Mouse (Mus musculus) stomach, postnatal 0 days (tissue): ENCODE results near the gene Nr4a1. TPM values are rescaled to one million over a fixed set of nuclear protein-coding genes. Genes with fewer than 3 reads are reported as not detected.
A peak's percentile ranks its signal among the peaks of the same experiment; 100 is the strongest.

ENCODE experiments used
- ATAC-seq: fragments of 200-750 bp; cut with Nextera tagmentation; 2 replicates; pipeline ENCODE4 v1.8.0; 2017; ENCODE audit not compliant: low FRiP score, low TSS enrichment
- DNase-seq: peaks from one replicate; pipeline ENCODE4 v3.0.0-alpha.2; 2016; ENCODE audit warnings: low spot score
- H3K27ac ChIP-seq: fragments of 300-500 bp; sonication (generic); replicated peaks from 2 replicates; pipeline ENCODE4 v1.5.1; 2014; ENCODE audit warnings: mild to moderate bottlenecking, control low read depth
- H3K27me3 ChIP-seq: fragments of 300-500 bp; sonication (generic); 2 replicates; pipeline ENCODE4 v1.6.1; 2014; ENCODE audit warnings: low read length; ENCODE audit not compliant: control insufficient read depth, insufficient read depth
- H3K36me3 ChIP-seq: fragments of 300-500 bp; sonication (generic); 2 replicates; pipeline ENCODE4 v1.6.1; 2014; ENCODE audit warnings: low read length, mixed read lengths; ENCODE audit not compliant: control insufficient read depth, insufficient read depth
- H3K4me1 ChIP-seq: fragments of 300-500 bp; sonication (generic); replicated peaks from 2 replicates; pipeline ENCODE4 v1.6.1; 2014; ENCODE audit warnings: antibody characterized with exemption; ENCODE audit not compliant: control insufficient read depth, insufficient read depth
- H3K4me2 ChIP-seq: fragments of 300-500 bp; sonication (generic); replicated peaks from 2 replicates; pipeline ENCODE4 v1.6.1; 2014; ENCODE audit warnings: low read depth, mild to moderate bottlenecking, control low read depth, moderate library complexity
- H3K4me3 ChIP-seq: fragments of 300-500 bp; sonication (generic); 2 replicates; pipeline ENCODE4 v1.5.1; 2014; ENCODE audit warnings: low read depth, low read length, control low read depth
- H3K9ac ChIP-seq: fragments of 300-500 bp; sonication (generic); 2 replicates; pipeline ENCODE4 v1.6.1; 2014; ENCODE audit warnings: mild to moderate bottlenecking, low read length, control low read depth, mixed read lengths
- H3K9me3 ChIP-seq: fragments of 300-500 bp; sonication (generic); 2 replicates; pipeline ENCODE4 v1.6.1; 2016; ENCODE audit warnings: low read length; ENCODE audit not compliant: control insufficient read depth
- CTCF ChIP-seq: IDR thresholded peaks from 2 replicates; pipeline ENCODE4 v1.5.1; 2016; ENCODE audit warnings: antibody characterized with exemption, low read depth, mild to moderate bottlenecking, moderate library complexity
- EP300 ChIP-seq: optimal IDR thresholded peaks from 2 replicates; pipeline ENCODE3; 2016; ENCODE audit warnings: antibody characterized with exemption
- WGBS: fragments of 180-500 bp; shearing (Covaris S2); extraction: QIAGEN DNeasy Blood & Tissue Kit; methylation state at CpG from one replicate; pipeline ENCODE4 v1.1.7; 2014; 5-methylcytosine and 5-hydroxymethylcytosine counted together
- polyA plus RNA-seq: library from polyadenylated mRNA; unstranded; fragments of >200 nt; fragmentation: Nextera tagmentation; extraction: Ambion mirVana; gene quantifications from 2 replicates; pipeline ENCODE4 v1.2.1, GENCODE M21; 2015

Gene Nr4a1
- polyA plus RNA-seq, 1 experiment from 2014 or later, result 9.4 TPM

GRCm38 (mm10) chr15:101260387-101260786 lies 6.3 kb downstream of the Nr4a1 start:
- H3K4me2 ChIP-seq, result no peak overlapping the region
- H3K4me1 ChIP-seq, result peaks cover 9% of the 10 kb centered on the region; the same call in 1 of the 2 replicates
- H3K27me3 ChIP-seq, result no peaks in the 10 kb centered on the region
- WGBS, result 23% methylated on average over 10 of the region's 10 CpGs
- no peaks in the 10 kb centered on the region for H3K9me3 ChIP-seq
- H3K9ac ChIP-seq, result no peak overlapping the region; the same call in 1 of the 2 replicates
- H3K4me3 ChIP-seq, result no peak overlapping the region
- ATAC-seq (0 out of 2 replicates have a peak, but pooled peaks have one; percentile 31), DNase-seq (no peak)
- TF ChIP-seq EP300 (no peak), CTCF (no peak; the same call in 1 of the 2 replicates)
- H3K36me3 ChIP-seq, result no peaks in the 10 kb centered on the region
- peak overlapping the region; percentile 49; the same call in 1 of the 2 replicates for H3K27ac ChIP-seq

- H3K4me2 ChIP-seq, result peak overlapping the region; percentile 31
- H3K36me3 ChIP-seq, result no peaks in the 10 kb centered on the region
- 0 out of 2 replicates have a peak overlapping the region, but pooled peaks have one; percentile 38 for H3K9ac ChIP-seq
- H3K4me1 ChIP-seq, result peaks cover 13% of the 10 kb centered on the region; the same call in 1 of the 2 replicates
- 18% methylated on average over 13 of the region's 13 CpGs for WGBS
- TF ChIP-seq EP300 (no peak), CTCF (no peak)
- peak overlapping the region; percentile 10; the same call in 1 of the 2 replicates for H3K4me3 ChIP-seq
- H3K9me3 ChIP-seq, result no peaks in the 10 kb centered on the region
- ATAC-seq (no peak), DNase-seq (no peak)
- no peaks in the 10 kb centered on the region for H3K27me3 ChIP-seq
- peak overlapping the region; percentile 84 for H3K27ac ChIP-seq
These were observed 7.0 kb downstream of the Nr4a1 start for GRCm38 (mm10) chr15:101260874-101261622.

- Histone ChIP-seq H3K9ac (no peak overlapping the region), H3K27ac (no peak overlapping the region)
These were observed 8.4 kb downstream of the Nr4a1 start for GRCm38 (mm10) chr15:101262502-101262901.

GRCm38 (mm10) chr15:101266132-101266963 lies 12.3 kb downstream of the Nr4a1 start:
- peak; percentile 51 for TF ChIP-seq CTCF
- TF ChIP-seq EP300, result peak; percentile 57
- WGBS, result under 1% methylated on average over 49 of the region's 57 CpGs
- H3K9me3 ChIP-seq, result no peaks in the 10 kb centered on the region
- H3K27ac ChIP-seq, result peak overlapping the region; percentile 74
- H3K4me1 ChIP-seq, result peaks cover 12% of the 10 kb centered on the region; the same call in 1 of the 2 replicates
- H3K4me2 ChIP-seq, result peak overlapping the region; percentile 93
- ATAC-seq, result peak; percentile 91
- H3K27me3 ChIP-seq, result no peaks in the 10 kb centered on the region
- H3K9ac ChIP-seq, result peak overlapping the region; percentile 60
- peak; percentile 97 for DNase-seq
- peak overlapping the region; percentile 61 for H3K4me3 ChIP-seq
- peaks cover 4% of the 10 kb centered on the region; the same call in 1 of the 2 replicates for H3K36me3 ChIP-seq

More at GRCm38 (mm10) chr15:101262502-101262901, 8.4 kb downstream of the Nr4a1 start:
- no peaks in the 10 kb centered on the region for H3K36me3 ChIP-seq
- no peak overlapping the region for H3K4me2 ChIP-seq
- no peak overlapping the region for H3K4me3 ChIP-seq
- peaks cover 16% of the 10 kb centered on the region; the same call in 1 of the 2 replicates for H3K4me1 ChIP-seq
- TF ChIP-seq CTCF, result no peak
- no peak for TF ChIP-seq EP300
- WGBS, result 65% methylated on average over 5 of the region's 5 CpGs
- ATAC-seq (no peak), DNase-seq (no peak)
- no peaks in the 10 kb centered on the region for H3K27me3 ChIP-seq
- no peaks in the 10 kb centered on the region for H3K9me3 ChIP-seq

GRCm38 (mm10) chr15:101267053-101268032 lies 13.3 kb downstream of the Nr4a1 start:
- peaks cover 11% of the 10 kb centered on the region; the same call in 1 of the 2 replicates for H3K36me3 ChIP-seq
- ATAC-seq (peak; percentile 8; the same call in 1 of the 2 replicates), DNase-seq (peak; percentile 57)
- H3K4me1 ChIP-seq, result peaks cover 9% of the 10 kb centered on the region; the same call in 1 of the 2 replicates
- H3K9me3 ChIP-seq, result no peaks in the 10 kb centered on the region
- peak overlapping the region; percentile 93 for H3K4me2 ChIP-seq
- peak overlapping the region; percentile 61 for H3K4me3 ChIP-seq
- no peak for TF ChIP-seq EP300
- TF ChIP-seq CTCF, result no peak
- 4% methylated on average over 25 of the region's 25 CpGs for WGBS
- H3K27me3 ChIP-seq, result no peaks in the 10 kb centered on the region
- H3K9ac ChIP-seq, result peak overlapping the region; percentile 60
- peak overlapping the region; percentile 41 for H3K27ac ChIP-seq
